Mouse (Mus musculus): ENCODE results near the gene Odf3.

GRCm38 (mm10) chr7:140894031-140894430 lies 46.4 kb downstream of the Odf3 start:
- no peak for TF ChIP-seq POLR2A (IDR thresholded peaks at IDR 0.05; ENCODE audit: extremely low read depth, insufficient read depth, low read length)
- no peak for TF ChIP-seq CTCF (IDR thresholded peaks at IDR 0.05; ENCODE audit: extremely low read depth, insufficient read depth, low read length)
